Mouse (Mus musculus) T-helper 17 cell (primary cell): ENCODE measurements around the gene Tfr2.

ENCODE experiments used
- in situ Hi-C, 2 experiments: fragments of 300-600 bp; cut with MboI, MseI; formaldehyde crosslinking; loops; 1 replicate in 1 of 2; 2 replicates in 1 of 2; pipeline ENCODE4 v1.15.1; 2025; ENCODE audit warnings: high pct_unique_total_duplicates in 2 of 2

Gene Tfr2

DNA sequence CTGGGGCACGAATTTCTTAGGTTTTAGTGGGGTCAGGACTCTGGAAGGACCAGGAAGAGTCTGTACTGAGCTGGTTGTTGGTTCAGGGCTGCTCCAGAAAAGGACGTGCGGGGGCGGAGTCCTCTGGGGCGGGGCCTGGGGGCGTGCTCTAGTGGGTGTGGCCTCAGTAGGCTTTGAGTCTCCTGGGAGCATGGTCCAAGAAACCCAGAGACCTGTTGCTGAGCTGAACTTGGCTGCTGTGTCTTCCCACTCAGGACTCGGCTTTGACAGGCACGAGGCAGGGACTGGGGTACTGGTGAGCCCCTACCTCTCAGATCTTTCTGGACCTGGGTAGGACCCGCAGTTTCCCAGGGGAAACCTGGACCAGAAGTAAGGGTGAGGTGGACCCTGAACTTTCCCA is at the start of gene Tfr2:
Gene Tfr2 (plus strand): TSS at position 176 of the 400 bp plus-strand sequence.
- in situ Hi-C loops: no loop called here

GRCm38 (mm10) chr5:137521861-137522260 is 47.8 kb upstream of the Tfr2 start:
- in situ Hi-C loops: loop anchor here in 1 of 2 experiments (10.0 kb wide), 1 partner anchor 243 kb away; no protein-coding TSS in a partner anchor

DNA sequence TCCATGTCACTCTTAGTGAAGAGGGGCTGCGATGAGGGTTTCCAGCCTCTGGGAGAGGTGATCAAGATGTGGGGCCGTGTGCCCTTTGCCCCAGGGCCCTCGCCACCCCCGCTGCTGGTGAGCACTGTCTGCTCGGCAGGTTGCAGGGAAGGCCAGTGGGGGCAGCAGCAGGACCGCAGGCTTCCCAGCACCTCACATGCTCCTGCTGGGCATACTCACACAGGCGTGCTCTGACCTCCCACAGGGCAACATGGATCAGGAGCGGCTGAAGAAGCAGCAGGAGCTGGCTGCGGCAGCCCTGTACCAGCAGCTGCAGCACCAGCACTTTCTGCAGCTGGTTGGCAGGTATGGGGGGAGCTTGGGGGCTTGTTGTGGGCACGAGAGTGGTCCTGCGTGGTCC is 46.9 kb upstream of the Tfr2 start:
- in situ Hi-C loops: loop anchor here in 1 of 2 experiments (10.0 kb wide), 1 partner anchor 242 kb away; no protein-coding TSS in a partner anchor

- in situ Hi-C loops: loop anchor here in 1 of 2 experiments (10.0 kb wide), 1 partner anchor 241 kb away; no protein-coding TSS in a partner anchor
Measured at GRCm38 (mm10) chr5:137523396-137524250, 46.0 kb upstream of the Tfr2 start.

DNA sequence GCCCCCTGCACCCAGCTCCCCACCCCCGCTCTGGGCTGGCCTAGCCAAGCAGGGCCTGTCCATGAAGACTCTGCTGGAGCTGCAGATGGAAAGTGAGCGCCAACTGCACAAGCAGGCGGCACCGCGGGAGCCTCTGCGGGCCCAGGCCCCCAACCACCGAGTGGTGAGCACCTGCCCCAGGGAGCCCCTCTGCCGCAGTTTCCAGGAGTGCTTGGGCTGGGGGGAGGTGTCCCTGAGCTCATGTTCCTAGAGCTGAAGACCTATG is 45.5 kb upstream of the Tfr2 start:
- in situ Hi-C loops: loop anchor here in 1 of 2 experiments (10.0 kb wide), 1 partner anchor 241 kb away; no protein-coding TSS in a partner anchor

DNA sequence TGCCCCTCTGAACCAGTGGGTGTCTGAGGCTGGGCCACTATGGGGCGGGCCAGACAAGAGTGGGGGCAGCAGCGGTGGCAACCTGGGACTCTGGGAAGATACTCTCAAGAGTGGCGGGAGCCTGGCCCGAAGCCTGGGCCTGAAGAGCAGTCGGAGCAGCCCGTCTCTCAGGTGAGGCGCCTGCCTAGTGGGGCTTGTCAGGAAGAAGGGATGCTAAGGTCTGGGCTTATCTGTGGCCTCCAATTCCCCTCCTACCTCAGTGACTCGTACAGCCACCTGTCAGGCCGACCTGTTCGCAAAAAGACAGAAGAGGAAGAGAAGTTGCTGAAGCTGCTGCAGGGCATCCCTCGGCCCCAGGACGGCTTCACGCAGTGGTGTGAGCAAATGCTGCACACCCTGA is 45.0 kb upstream of the Tfr2 start:
- in situ Hi-C loops: loop anchor here (5.0 to 10.0 kb wide), 2 partner anchors 240 to 253 kb away; partner anchors contain the start of gene Ppp1r35 (in 1 of the 2)

DNA sequence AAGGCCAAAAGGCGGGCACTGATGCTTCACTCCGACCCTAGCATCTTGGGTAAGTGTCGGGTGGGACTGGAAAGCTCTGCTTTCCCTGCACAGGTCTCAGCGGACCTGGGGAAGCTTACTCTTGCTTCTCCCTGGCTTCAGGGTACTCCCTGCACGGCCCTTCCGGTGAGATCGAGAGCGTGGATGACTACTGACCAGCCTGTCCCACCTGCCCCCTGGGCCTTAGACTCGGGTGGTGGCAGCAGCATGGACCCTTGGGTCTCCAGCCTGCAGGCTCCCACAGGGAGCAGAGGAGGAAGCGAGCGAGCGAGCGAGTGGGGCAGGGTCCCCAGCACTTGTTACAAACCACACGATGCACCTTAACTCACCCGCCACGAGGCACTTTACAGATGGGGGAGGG is 44.1 kb upstream of the Tfr2 start:
- in situ Hi-C loops: loop anchor here (5.0 to 10.0 kb wide), 2 partner anchors 239 to 252 kb away; partner anchors contain the start of gene Ppp1r35 (in 1 of the 2)

DNA sequence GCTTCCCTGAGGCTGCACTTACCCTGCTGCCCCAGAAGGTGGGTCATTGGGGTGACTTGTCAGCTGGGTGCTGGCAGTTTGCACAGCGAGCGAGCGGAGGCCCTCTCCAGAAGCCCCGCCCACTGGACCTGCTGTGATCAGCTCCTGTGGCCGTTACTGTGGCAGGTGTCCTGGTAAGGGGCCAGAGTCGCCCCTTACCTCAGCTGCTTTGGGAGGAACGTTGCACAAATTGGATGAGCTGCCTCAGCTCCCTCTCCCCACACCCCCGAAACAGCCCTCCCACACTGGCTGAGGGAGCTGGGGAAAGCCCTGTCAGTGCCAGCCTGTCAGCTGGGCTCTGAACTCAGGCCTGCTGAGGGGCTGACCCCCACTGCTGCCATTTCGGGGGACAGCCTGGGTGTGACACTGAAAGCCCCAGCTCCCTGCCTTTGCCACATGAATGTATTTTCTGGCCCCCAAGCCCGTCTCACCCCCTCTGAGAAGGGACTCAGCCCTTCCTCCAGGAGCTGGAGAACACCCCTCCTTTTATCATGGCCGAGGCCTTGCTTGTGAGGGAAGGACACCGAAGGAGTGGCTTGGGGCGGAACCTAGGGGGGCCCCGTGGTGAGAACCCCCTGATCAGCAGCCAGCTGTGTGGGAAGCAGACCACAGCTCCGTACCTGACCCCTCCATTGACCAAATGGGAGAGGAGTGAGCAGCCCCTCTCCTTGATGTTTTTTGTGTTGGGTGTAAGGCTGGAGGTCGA is 43.3 kb upstream of the Tfr2 start:
- in situ Hi-C loops: loop anchor here (5.0 to 10.0 kb wide), 2 partner anchors 238 to 251 kb away; partner anchors contain the start of gene Ppp1r35 (in 1 of the 2)

- in situ Hi-C loops: loop anchor here (5.0 to 10.0 kb wide), 2 partner anchors 237 to 250 kb away; partner anchors contain the start of gene Ppp1r35 (in 1 of the 2)
Measured at GRCm38 (mm10) chr5:137527413-137527812, 42.2 kb upstream of the Tfr2 start.

DNA sequence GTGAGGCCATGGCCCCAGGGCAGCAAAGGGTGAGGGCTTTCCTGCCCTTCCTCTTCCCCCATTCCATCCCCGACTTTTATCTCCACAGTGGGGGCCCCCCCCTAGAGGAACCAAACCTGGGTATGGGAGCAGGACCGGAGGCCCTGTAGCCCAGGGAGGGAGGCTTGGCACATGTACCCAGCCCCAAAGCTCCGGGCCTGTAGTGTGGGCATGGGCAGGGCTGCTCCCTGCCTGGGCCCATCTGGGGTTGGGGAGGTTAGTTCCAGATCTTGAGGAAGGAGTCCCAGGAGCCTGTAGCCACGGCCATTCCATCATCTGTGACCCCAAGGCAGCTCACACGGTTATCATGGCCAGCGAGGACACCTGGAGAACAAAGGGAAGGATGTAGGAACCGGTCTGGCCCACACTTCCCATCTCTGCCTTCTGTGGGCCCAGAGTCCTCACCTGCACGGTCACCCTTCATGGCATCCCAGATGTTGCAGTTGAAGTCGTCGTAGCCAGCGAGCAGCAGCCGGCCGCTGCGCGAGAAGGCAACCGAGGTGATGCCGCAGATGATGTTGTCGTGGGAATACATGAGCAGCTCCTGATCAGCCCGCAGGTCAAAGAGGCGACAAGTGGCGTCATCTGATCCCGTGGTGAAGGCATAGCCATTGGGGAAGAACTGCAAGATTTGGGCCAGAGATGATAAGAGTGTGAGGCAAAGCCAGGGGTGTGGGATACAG is 41.2 kb upstream of the Tfr2 start:
- in situ Hi-C loops: loop anchor here (5.0 to 10.0 kb wide), 2 partner anchors 236 to 249 kb away; partner anchors contain the start of gene Ppp1r35 (in 1 of the 2)

DNA sequence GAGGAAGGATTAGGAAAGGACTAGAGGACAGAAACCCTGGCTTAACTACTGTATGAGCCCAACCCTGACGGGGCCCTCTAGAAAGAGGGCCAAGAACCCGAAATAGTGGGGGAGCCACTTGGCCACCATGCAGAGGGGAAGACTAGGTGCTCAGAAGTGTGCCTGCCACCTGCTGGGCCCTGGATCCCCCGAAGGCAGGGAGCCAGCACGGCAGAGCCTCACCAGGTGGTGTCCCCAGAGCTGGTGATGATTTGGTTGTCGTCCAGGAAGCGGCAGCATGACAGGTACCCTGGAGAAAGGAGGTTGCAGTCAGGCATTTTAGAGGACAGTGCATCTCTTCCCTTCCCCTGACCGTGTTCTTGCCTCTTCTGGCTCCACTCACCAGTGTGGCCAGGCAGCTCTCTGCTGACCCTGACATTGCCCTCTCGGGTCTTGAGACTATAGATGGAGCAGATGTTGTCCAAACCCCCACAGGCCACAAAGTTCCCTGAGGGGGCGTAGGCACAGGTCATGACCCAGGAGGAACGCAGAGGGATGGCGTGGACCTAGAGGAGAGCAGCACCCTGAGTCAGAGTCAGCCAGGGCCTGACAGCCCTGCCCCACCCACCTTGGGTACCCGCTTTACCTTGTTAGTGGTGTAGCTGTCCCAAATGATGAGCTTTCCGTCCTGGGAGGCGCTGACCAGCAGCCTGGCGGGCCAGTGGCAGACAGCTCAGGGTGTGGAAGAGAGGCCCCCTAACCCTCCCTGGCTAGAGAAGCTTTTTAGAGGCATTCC is 40.2 kb upstream of the Tfr2 start:
- in situ Hi-C loops: loop anchor here (5.0 to 10.0 kb wide), 2 partner anchors 235 to 248 kb away; partner anchors contain the start of gene Ppp1r35 (in 1 of the 2)

DNA sequence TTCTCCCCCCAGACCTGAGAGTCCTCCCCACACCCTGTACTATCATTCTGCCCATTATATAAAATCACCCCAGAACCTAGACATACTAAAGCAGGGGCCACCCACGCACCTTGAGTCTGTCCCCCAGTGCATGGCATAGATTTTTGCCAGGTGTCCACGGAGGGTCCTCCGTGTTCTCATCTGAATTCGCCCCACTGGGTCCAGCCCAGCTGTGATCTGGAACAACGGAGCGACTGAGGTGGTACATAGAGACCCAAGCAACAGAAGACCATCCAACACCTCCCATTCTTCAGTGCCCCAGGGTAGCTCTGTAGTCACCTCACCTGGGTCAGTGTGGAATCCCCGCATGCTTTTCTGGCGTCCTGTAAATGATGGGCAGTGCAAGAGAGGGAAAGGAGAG is 39.6 kb upstream of the Tfr2 start:
- in situ Hi-C loops: no loop called here

GRCm38 (mm10) chr5:137530588-137531413 is 38.8 kb upstream of the Tfr2 start:
- in situ Hi-C loops: no loop called here

GRCm38 (mm10) chr5:137531414-137532130 is 38.1 kb upstream of the Tfr2 start:
- in situ Hi-C loops: no loop called here

DNA sequence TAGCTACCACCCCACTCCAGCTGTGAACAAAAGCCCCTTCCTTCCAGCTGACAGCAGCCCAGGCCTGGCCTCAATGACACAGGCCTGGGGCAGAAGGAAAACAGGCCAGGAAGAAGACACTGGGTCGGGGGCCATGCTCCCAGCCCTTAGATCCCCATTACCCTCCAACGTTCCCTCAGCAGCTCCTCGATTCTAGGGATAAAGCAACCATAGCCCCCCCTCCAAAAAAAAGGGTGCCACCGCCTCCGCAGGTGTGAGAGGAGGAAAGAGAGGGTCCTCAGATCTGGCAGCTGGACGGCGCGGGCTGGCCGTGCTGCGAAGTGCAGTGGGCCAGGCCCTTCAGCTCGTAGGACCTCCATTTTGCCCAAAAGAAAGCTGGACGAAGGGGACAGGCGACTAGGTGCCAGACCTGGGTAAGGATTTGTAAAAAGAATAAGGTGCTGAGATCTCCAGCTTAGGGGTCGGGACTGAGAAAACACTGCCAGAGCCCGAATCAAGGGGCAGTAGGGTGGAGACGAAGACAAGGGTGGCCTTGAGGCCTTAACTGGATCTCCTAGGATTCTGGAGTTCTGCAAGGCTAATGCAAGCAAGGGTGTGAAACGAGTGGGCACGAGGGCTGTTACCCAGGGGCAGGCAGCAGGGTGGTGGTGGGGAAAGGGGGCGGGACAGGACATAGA is 37.4 kb upstream of the Tfr2 start:
- in situ Hi-C loops: no loop called here

DNA sequence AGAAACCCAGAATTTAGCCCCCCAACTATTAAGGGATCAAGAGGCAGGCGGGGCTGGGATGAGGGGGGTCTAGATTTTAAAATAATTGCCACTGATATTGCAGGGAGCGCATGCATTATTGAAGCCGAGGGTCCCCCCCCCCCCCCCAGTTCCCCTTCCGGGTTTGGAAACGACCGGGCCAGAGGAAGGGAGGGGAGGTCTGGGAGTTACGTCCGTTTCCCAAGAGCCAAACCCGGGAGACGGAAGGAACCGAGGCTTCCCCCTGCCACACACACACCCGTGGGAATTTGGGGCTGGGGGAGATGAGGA is 36.9 kb upstream of the Tfr2 start:
- in situ Hi-C loops: no loop called here

- in situ Hi-C loops: no loop called here
Measured at GRCm38 (mm10) chr5:137533117-137533827, 36.4 kb upstream of the Tfr2 start, which contains the start of the genes Epo and Gnb2. Gene Epo (minus strand): TSS chr5:137533242. Gene Gnb2 (minus strand): TSS chr5:137533510.

DNA sequence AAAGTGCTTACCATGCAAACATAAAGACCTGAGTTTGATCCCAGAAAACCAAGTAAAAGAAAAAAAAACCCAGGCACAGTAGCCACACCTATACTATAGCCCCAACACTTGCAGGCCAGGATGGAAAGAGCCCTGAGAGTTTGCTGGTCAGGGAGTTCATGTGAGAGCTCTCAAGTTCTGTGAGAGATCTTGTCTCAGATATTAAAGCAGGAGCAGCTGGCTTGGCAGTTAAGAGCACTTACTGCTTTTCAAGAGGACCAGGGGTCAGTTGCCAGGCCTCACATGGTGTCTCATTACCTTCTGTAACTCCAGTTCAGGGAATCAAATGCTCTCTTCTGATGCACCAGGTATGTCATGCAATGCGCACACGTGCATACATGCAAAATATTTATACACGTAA is 34.9 kb upstream of the Tfr2 start:
- in situ Hi-C loops: no loop called here
